Mouse (Mus musculus) megakaryocyte, embryonic 14.5 days (primary cell): Measurements from ENCODE around the gene Cdc45.

ENCODE experiments used
- FLI1 ChIP-seq: IDR thresholded peaks from 2 replicates; pipeline ENCODE4 v1.6.1; 2012; ENCODE audit warnings: low read length, inconsistent platforms, mixed read lengths
- GATA1 ChIP-seq: IDR thresholded peaks from 3 replicates; pipeline ENCODE4 v1.6.1; 2012; ENCODE audit warnings: mixed read lengths, low read length, inconsistent platforms, borderline replicate concordance

DNA sequence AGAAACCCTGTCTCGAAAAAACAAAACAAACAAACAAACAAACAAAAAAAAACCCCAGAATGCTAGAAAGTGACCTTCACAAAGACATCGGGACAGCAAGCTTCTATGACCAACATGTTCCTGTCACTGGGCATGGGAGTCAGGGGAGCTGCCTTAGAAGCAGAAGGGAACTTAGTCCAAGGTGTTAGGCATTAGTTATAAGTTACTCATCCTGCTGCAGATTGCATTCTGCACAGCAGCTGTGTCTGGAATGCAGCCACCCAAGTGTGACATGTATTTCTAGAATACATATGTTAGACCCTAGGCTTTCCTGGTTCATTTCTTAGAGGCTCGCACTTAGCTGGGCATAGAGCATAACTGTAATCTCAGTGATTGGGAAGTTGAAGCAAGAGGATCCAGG lies 16.8 kb upstream of the Cdc45 start:
- TF ChIP-seq GATA1 (no peak), FLI1 (no peak)
